Mouse (Mus musculus) heart, adult 8-10 months (tissue): ENCODE data around the gene Wee1. TPM values are rescaled to one million over a fixed set of nuclear protein-coding genes. Genes with fewer than 3 reads are reported as not detected.

Source experiments
- total RNA-seq, 4 experiments: library from RNA; stranded (reverse); gene quantifications; 2 replicates each; pipeline ENCODE4 v1.2.4; 2022

Wee1 gene
- total RNA-seq, 4 experiments from 2014 or later, result 9.4 to 15.2 (median 11.6) TPM

Other genes starting within 250 kb of the Wee1 start
- 100 to 1,000 TPM; 128 to 158 (median 144) TPM for gene Dennd5a, start 161.6 kb upstream of the Wee1 start, total RNA-seq
- gene Tmem41b, start 135.1 kb upstream of the Wee1 start, total RNA-seq, result 10 to 100 TPM; 41.0 to 55.2 (median 45.0) TPM
- gene Ipo7, start 103.8 kb upstream of the Wee1 start, total RNA-seq, result 10 to 100 TPM; 88.7 to 97.8 (median 95.2) TPM
- 10 to 100 TPM in 1 of 4 experiments, 1 to 10 TPM in 3; 8.0 to 11.8 (median 8.8) TPM for gene Zfp143, start 60.8 kb upstream of the Wee1 start, total RNA-seq
- 10 to 100 TPM; 11.0 to 13.4 (median 12.0) TPM for gene Swap70, start 99.7 kb downstream of the Wee1 start, total RNA-seq